Mouse (Mus musculus): ENCODE results near the gene Fmnl2.

DNA sequence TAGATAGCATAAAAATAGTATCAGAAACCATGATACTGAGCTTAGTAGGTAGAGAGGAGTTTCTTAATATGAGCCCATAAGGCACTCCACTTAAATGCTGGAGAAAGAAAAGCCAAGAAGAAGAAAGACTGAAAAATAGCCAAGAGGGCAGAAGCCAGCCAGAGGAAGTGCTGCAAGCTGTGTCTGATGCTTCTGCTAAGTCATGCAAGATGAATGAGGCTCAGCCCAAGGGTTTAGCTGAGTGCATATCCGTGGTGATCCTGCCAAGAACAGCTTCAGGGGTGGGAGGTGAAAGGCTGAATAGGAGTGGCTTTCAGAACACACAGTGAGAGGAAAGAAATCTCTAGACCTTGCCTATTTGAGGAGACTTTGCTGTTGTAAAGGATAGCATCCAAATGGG, 212.9 kb downstream of the Fmnl2 start:
- TF ChIP-seq CTCF (IDR thresholded peaks at IDR 0.05; ENCODE audit: low read depth) (no peak), EP300 (optimal IDR thresholded peaks at IDR 0.05) (no peak)
